Mouse (Mus musculus) CH12F3 (cell line): ENCODE data around the gene Srgap3.

Experiments used
- in situ Hi-C: fragments of 300-500 bp; cut with MboI; formaldehyde crosslinking; loops from 2 replicates; pipeline ENCODE4 v1.14.3; 2020; ENCODE audit warnings: low sequenced_read_pairs

Gene Srgap3

GRCm38 (mm10) chr6:112916243-112916642, 30.8 kb downstream of the Srgap3 start:
- in situ Hi-C loops: no loop called here

GRCm38 (mm10) chr6:112912552-112912951, 34.5 kb downstream of the Srgap3 start:
- in situ Hi-C loops: no loop called here

GRCm38 (mm10) chr6:112909711-112910110, 37.4 kb downstream of the Srgap3 start:
- in situ Hi-C loops: no loop called here

- in situ Hi-C loops: no loop called here
Observed at GRCm38 (mm10) chr6:112907887-112908584, 39.0 kb downstream of the Srgap3 start.

GRCm38 (mm10) chr6:112903796-112904195, 43.3 kb downstream of the Srgap3 start:
- in situ Hi-C loops: no loop called here

- in situ Hi-C loops: no loop called here
Observed at GRCm38 (mm10) chr6:112903226-112903625, 43.8 kb downstream of the Srgap3 start.

GRCm38 (mm10) chr6:112902791-112903190, 44.3 kb downstream of the Srgap3 start:
- in situ Hi-C loops: no loop called here

- in situ Hi-C loops: no loop called here
Observed at GRCm38 (mm10) chr6:112900306-112900705, 46.8 kb downstream of the Srgap3 start.

GRCm38 (mm10) chr6:112899711-112900110, 47.4 kb downstream of the Srgap3 start:
- in situ Hi-C loops: no loop called here

- in situ Hi-C loops: no loop called here
Observed at GRCm38 (mm10) chr6:112899276-112899675, 47.8 kb downstream of the Srgap3 start.

- in situ Hi-C loops: no loop called here
Observed at GRCm38 (mm10) chr6:112898435-112898834, 48.6 kb downstream of the Srgap3 start.

GRCm38 (mm10) chr6:112896372-112896771, 50.7 kb downstream of the Srgap3 start:
- in situ Hi-C loops: no loop called here

- in situ Hi-C loops: no loop called here
Observed at GRCm38 (mm10) chr6:112890331-112890751, 56.7 kb downstream of the Srgap3 start.

- in situ Hi-C loops: no loop called here
Observed at GRCm38 (mm10) chr6:112883588-112884135, 63.4 kb downstream of the Srgap3 start.

- in situ Hi-C loops: no loop called here
Observed at GRCm38 (mm10) chr6:112880048-112880534, 67.0 kb downstream of the Srgap3 start.

GRCm38 (mm10) chr6:112879154-112879553, 67.9 kb downstream of the Srgap3 start:
- in situ Hi-C loops: no loop called here

- in situ Hi-C loops: no loop called here
Observed at GRCm38 (mm10) chr6:112873089-112873835, 73.8 kb downstream of the Srgap3 start.

- in situ Hi-C loops: no loop called here
Observed at GRCm38 (mm10) chr6:112871241-112871780, 75.8 kb downstream of the Srgap3 start.

GRCm38 (mm10) chr6:112868197-112868957, 78.7 kb downstream of the Srgap3 start:
- in situ Hi-C loops: no loop called here

GRCm38 (mm10) chr6:112866096-112866495, 81.0 kb downstream of the Srgap3 start:
- in situ Hi-C loops: no loop called here
